Mouse (Mus musculus): ENCODE results near the gene Zfp423.

Zfp423 gene

GRCm38 (mm10) chr8:87697127-87697526, 262.3 kb downstream of the Zfp423 start:
- WGBS: 73% methylated on average over 9 of the region's 9 CpGs

GRCm38 (mm10) chr8:87693741-87694140, 265.7 kb downstream of the Zfp423 start:
- WGBS: 89% methylated on average over 4 of the region's 4 CpGs

- 46% methylated on average over 28 of the region's 28 CpGs for WGBS
Observed at GRCm38 (mm10) chr8:87690100-87691095, 269.0 kb downstream of the Zfp423 start.

GRCm38 (mm10) chr8:87689192-87689591, 270.2 kb downstream of the Zfp423 start:
- 76% methylated on average over 6 of the region's 6 CpGs for WGBS

GRCm38 (mm10) chr8:87688348-87688747, 271.0 kb downstream of the Zfp423 start:
- 69% methylated on average over 4 of the region's 4 CpGs for WGBS

- 61% methylated on average over 10 of the region's 10 CpGs for WGBS
Observed at GRCm38 (mm10) chr8:87686986-87687698, 272.3 kb downstream of the Zfp423 start.

GRCm38 (mm10) chr8:87686026-87686425, 273.4 kb downstream of the Zfp423 start:
- 69% methylated on average over 3 of the region's 3 CpGs for WGBS

GRCm38 (mm10) chr8:87685392-87685791, 274.0 kb downstream of the Zfp423 start:
- 41% methylated on average over 8 of the region's 8 CpGs for WGBS

GRCm38 (mm10) chr8:87682066-87682465, 277.3 kb downstream of the Zfp423 start:
- 92% methylated on average over 3 of the region's 3 CpGs for WGBS

GRCm38 (mm10) chr8:87680034-87680433, 279.4 kb downstream of the Zfp423 start:
- WGBS: 72% methylated on average over 3 of the region's 3 CpGs

GRCm38 (mm10) chr8:87679431-87680003, 279.9 kb downstream of the Zfp423 start:
- WGBS: 79% methylated on average over 11 of the region's 11 CpGs

- WGBS: 62% methylated on average over 9 of the region's 9 CpGs
Observed at GRCm38 (mm10) chr8:87675411-87675810, 284.0 kb downstream of the Zfp423 start.

GRCm38 (mm10) chr8:87674157-87674556, 285.2 kb downstream of the Zfp423 start:
- 84% methylated on average over 7 of the region's 7 CpGs for WGBS

GRCm38 (mm10) chr8:87672214-87672613, 287.2 kb downstream of the Zfp423 start:
- 73% methylated on average over 2 of the region's 2 CpGs for WGBS

- 59% methylated on average over 13 of the region's 13 CpGs for WGBS
Observed at GRCm38 (mm10) chr8:87671209-87671970, 288.0 kb downstream of the Zfp423 start.

- 95% methylated on average over 3 of the region's 3 CpGs for WGBS
Observed at GRCm38 (mm10) chr8:87670232-87670631, 289.2 kb downstream of the Zfp423 start.

GRCm38 (mm10) chr8:87668736-87669135, 290.7 kb downstream of the Zfp423 start:
- 79% methylated on average over 2 of the region's 2 CpGs for WGBS

- WGBS: 40% methylated on average over 26 of the region's 26 CpGs
Observed at GRCm38 (mm10) chr8:87667914-87668643, 291.3 kb downstream of the Zfp423 start.

GRCm38 (mm10) chr8:87667297-87667696, 292.1 kb downstream of the Zfp423 start:
- 43% methylated on average over 6 of the region's 6 CpGs for WGBS

- 90% methylated on average over 8 of the region's 8 CpGs for WGBS
Observed at GRCm38 (mm10) chr8:87665337-87665736, 294.1 kb downstream of the Zfp423 start.

GRCm38 (mm10) chr8:87664217-87664509, 295.2 kb downstream of the Zfp423 start:
- 78% methylated on average over 2 of the region's 2 CpGs for WGBS
